Mouse (Mus musculus) kidney, adult 18-20 months (tissue): ENCODE data around the gene Itga7.

Source experiments
- DNase-seq: peaks from one replicate; pipeline ENCODE4 v3.0.0; 2021

Gene Itga7

DNA sequence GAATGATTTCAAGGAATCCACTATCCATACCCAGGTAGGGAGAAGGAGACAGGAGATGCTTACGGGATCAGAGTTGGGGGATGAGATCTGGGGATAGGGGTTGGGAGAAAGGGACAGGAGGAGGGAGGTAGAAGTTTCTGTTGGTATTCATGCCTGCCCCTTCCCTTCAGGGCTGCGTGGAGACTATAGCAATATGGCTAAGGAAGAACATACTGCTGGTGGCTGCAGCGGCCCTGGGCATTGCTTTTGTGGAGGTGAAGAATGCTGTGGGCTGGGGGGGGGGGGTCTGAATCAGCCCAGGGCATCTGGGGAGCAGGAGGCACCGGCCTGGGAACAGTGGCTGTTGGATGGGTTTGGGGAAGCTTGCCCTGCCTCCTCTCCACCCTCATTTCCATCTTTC, 21.4 kb upstream of the Itga7 start:
- DNase-seq: no peak

DNA sequence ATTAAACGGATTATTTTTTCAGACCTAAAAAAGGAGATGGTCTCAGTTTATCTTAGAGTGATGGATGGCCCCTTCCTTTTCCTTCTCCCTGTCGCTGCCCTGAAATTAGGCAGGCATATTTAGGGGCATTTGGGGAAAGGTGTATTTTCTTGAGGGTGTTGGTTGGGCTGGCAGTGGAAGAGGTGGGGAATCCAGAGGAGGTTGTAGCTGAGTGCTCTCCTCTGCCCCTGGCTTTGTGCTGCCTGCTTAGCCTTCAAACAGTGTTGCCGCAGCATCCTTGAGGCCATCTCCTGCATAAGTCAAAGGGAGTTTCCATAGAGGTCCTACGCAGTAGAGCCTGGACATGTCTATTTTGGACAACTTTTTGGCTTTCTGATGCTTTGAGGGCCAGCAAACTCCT, 20.8 kb upstream of the Itga7 start:
- no peak for DNase-seq

DNA sequence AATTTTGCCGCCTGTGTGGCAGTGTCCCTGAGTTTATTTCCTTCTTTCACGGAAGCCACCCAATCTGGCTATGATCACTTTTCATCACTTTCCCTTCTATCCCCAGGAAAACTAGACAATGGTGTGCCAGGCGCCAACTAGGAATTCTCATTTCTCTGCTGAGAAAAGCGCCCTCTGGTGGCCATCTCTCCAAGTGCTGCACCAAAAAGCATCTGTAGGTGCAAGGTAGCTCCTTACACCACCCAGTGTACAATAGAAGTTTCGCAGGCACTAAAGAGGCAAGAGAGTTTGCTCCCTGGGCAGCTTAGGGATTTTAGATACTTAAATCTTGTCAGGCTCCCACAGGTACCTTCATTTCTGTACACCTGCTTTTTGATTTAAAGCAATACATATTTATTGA, 20.4 kb upstream of the Itga7 start:
- DNase-seq: peak; percentile 93

DNA sequence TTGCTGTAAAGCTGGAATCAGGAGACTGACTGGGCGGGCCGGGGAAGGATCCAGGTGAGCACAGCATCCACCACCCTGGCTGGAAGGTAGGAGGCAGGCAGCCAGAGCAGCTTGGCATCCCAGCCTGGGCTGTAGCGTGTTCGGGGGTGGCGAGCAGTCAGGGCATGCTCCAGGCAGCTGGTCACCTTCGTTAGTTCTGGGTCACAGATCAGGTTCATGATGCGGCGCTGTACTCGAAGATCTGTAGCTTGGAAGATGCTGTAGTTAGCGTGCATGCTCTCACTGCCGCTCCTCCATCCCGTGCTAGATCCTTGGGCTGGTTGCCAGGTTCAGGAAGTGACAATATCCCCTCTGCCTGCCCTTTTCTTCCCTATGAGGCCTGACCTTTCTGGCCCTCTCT, 19.9 kb upstream of the Itga7 start:
- no peak for DNase-seq

DNA sequence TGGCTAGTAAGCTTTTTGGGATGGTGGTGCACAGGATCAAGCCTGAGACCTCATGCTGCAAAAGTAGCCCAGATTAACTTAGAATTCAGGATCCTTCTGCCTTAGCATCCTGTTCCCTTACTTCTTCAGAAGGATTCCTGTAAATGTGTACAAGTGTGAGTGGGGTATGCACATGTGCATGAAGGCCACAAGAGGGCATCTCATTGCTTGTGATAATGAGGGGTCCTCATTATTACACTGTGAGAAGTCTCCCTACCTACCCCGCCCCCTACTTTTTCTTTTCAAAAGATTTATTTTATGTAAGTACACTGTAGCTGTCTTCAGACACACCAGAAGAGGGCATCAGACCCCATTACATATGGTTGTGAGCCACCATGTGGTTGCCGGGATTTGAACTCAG, 18.1 kb upstream of the Itga7 start:
- no peak for DNase-seq

DNA sequence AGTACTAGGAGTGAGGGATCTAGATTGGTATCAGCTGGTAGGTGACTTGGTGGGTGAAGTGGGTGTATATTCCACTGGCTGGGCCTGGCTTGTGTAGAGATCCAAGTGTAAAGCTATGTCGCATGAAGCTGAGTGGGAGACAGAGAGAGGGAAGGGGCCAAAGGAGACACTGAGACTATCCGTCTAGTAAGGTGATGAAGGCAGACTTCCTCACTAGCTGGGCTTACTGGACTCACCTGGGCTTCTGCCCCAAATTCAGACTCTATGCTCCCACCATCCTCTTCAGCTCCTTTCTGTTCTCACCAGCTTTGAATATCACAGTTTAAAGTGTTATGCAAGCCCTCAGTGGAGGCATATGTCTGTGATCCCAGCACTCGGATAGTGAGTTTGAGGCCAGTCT, 17.0 kb upstream of the Itga7 start:
- DNase-seq: no peak

DNA sequence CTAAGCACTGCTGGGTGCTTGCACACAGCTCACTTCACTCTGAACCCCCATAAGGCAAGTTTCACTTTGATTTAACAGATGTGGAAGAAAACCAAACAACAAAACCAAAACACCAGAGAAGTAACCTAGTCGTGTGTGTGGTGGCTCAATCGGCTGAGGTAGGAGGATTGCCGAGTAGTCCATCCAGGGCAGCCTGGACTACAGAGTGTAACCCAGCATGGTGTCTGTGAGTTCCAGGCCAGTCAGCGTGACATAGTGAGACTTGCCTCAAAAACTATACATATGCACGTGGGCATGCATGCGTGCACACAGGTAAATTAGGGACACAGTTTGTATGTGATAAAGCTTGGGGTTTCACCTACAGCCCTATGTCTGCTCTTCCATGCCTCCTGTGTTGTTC, 16.2 kb upstream of the Itga7 start:
- no peak for DNase-seq

DNA sequence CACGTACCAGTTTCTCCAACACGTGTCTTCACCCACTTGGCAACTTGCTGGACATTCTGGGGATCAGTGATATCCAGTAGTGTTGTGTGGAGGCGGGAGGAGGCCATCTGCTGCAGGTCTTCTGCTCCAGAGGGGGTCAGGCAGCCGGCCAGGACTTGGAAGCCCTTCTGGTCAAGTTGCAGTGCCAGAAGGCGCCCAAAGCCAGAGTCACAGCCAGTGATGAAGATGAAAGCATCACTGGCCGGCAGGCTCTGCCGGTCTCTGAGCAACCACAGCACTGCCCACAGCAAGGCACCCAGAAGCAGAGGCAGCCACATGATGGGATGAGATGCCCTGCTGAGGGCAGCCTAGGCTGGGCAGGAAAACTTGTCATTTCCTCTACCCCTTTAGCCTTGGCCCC, 15.4 kb upstream of the Itga7 start:
- peak; percentile 58 for DNase-seq

DNA sequence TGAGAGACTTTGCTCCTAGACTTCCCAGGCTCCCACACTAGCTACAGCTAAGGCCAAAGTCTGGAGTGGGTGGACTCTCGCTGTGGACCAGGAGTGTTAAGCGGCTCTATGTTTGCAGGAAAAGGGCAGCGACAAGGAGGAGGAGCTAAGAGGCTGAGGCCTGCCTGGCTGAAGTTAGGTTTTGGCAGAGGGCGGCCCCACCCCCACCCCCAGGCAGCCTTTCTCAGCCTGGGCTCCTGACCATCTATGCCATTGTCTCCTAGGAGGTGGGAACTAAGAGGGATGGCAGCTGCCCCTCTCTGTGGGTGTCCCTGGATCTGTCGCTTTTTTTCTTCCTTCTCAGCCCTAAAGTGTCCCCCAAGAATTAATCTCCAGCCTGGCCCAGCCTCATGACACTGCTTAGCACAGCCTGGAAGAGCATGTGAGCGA, 14.4 kb upstream of the Itga7 start:
- peak; percentile 77 for DNase-seq

DNA sequence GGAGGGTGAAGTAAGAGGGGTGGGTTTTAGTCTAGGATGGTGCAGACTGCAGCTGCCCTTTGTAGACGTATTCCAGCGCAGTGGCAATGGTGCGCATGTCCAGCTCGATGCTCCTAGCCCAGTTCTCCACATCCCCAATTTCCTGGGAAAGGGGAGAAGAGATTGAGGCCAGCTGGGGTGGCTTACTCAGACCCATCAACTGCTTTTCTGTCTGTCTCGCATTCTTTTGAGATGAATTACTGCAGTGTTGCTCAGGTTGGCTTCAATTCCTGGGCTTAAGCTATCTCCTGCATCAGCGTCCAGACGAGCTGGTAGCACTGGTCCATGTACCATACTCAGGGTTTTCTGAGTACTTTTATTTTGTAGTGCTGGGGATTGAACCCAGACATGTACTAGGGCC, 13.7 kb upstream of the Itga7 start:
- DNase-seq: no peak

DNA sequence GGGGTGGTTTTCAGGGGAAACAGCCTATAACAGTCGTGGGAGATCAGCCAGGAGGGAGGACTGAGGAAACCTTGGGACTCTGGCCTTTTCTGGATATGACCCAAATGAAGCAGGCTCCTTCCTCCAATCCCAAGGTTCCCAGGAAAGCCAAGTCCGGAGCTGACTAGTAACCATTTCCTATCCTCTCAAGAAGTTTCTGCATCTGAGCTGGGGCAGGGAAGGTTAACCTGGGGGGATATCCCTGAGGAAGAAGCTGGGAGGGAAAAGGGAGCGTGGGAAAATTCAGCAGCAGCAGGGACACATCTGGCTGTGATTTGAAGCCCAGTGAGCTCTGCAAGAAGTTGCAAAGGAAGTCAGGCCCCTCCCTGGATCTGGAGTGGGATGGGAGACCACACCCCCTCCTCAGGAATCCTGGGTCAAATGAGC, 12.9 kb upstream of the Itga7 start:
- DNase-seq: peak; percentile 46

DNA sequence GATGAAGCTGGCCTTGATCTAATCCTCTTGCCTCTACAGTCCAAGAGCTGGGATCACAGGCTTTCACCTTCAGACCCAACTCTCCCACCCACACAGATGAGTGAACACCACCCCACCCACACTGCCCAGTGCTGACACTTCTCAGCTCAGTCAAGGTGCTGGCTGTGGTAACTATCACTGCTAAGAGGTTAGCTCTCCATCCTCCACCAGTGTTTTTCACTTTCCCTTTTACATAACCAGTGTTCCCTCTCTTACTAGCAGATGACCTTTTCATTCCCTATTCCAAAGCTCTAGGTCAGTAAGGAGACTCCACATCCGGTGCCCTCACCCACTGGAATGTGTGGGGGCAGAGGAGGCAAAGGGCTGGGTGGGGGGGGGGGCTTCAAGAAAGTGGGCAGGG, 12.4 kb upstream of the Itga7 start:
- DNase-seq: no peak

DNA sequence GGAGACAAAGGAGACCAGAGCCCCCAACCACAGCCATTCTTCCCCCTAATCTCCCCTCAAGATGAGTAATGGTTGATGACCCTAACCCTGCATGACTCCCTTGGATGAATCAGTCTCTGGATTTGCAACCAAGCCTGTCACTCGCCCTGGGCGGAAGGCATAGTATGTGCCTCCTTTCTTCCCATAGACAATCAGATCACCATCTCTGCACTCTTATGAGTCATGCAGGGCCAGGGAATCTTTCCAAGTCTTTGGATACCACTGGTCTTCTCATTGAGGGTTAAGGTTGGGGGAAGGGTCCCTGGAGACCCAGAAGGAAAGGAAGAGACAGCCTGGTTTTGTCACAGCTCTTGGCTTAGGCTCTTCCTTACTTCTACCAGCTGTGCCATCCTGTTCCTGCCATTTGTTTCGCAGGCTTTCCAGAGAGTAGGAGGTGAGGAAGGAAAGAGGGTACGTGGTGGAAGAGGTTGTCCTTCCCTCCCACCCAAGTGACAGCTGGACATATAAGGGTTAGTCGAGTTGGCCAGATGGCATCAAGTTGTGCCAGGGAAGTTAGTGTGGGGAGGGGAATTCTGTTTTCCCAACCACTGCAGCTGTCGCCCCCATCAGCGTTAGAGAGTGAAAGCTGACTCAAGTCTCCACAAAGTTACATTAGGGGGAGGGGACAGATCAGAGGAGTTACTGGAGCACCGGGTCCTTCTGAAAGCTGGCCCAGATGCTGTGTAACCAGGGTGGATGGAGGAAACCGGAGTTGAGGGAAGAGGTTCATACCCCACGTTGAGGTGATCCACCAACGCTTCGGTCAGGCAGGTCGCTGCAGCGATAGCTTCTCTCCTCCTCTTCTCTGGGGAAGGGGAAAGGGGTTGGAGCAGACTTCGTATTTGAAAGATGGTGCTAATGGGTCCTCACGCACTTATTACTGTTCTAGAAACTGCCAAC, 11.5 kb upstream of the Itga7 start:
- DNase-seq: no peak

DNA sequence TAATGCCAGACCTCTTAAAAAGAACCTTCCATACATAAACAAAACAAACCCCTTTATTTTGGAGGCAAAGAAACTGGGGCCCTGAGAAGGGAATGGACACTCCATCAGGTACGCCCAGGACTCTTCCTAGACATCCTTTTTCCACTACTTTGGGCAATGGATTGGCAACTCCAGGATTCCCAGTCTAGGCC, 10.9 kb upstream of the Itga7 start, which contains the start of gene Rdh5:
Gene Rdh5 (minus strand): TSS at position 67 of the 191 bp plus-strand sequence.
- no peak for DNase-seq

DNA sequence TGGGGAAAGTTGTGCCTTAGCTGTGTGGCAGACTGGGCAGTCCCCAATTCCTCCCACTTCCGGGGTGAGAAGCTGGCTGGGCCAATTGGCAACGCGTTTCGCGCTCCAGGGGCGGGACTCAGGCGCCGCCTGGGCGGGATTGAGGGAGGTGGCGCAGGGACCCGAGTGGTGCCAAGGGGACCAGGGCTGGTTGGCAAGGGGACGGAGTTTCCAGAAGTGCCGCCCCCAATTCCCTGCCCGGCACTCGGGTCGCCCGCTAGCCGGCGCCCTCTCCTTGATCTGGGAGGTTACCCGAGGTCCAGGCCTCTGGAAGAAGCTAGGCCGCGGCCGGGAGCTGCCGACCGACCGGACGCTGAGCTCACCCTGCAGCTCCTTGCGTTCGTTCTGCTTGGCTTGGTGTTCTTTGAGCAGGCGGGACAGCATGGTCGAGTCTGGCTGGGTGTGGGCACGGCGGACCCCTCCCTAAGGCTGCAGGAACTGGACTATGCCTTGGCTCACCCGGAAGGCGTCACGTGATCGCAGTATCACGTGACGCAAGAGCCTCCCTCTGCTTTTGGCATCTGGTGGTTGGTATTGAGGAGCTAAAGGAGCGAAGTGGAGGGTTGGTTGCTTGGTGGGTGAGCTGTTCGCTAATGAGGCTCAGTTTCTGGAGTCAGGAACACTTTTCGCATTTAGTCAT, 10.5 kb upstream of the Itga7 start:
- peak; percentile 96 for DNase-seq

DNA sequence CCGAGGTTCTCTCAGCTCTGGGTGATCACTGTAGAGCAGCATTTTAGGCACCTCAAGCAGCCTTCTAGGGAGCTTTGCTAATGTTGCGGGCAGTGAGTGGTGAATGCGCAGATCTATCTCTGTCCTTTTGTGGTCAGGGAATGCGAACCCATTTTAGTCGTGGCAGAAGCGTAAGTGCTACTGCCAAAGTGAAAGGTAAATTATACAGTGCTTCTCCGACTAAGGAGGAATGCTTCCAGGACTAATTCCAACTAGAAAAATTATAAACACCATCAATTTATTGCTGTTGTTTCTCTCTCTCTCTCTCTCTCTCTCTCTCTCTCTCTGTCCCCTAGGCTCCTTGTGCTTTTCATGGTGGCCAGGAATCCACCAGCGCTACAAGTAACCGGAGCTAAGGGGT, 9.7 kb upstream of the Itga7 start, which contains the start of gene Bloc1s1:
Gene Bloc1s1 (minus strand): TSS at position 101 of the 400 bp plus-strand sequence.
- DNase-seq: peak; percentile 39

DNA sequence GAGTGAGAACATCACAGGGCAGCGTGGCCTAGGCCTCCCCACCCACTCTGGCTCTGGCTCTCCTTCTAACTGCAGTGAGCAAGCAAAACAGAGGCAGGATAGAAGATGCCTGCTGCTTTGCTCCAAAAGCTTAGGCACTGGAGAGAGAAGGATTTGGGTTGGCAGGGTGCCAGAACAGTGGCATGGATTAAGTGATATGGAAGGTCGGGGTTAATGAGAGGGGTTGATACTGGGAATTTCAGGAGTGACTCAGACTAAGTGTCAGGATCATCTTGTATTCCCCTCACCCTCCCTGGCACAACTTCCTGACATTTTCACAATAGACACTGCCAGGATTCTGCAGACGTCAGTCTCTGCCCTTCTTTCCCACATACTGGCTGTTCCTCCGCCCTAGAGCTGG, 5.3 kb upstream of the Itga7 start:
- no peak for DNase-seq

DNA sequence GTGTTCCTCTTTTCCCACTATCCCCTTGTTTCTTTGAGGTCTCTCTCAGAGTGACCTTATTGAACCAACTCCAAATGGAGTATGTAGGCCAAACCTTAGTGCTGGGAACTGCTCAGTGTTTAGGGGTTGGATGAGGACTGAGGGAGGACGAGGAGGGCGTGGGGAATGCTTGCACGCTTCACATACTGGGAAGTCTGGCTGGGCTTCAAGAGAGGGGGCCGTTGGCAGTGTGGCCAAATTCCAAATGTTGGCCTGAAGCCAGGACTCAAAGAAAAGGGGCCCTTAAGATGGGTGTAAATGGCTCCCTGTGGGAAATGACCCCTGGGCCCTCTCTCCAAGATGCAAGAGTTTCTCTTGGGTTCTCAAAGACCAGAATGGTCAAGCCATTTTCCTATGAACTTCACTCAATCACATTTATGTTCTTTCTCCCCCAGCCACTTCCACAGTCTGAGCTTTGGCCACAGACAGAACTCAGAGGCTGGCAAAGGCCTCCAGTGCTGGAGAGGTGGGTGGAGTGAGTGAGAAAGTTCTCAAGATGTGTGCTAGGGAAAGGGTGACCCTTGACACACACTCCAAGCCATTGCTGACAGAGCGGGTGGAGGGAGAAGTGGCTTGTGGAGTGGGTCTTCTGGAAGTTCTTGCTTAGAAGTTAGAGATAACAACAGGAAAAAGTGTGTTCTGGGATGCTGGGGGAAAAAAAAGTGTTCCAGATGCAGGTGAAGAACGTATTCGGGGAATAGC, 3.8 kb upstream of the Itga7 start:
- DNase-seq: no peak

DNA sequence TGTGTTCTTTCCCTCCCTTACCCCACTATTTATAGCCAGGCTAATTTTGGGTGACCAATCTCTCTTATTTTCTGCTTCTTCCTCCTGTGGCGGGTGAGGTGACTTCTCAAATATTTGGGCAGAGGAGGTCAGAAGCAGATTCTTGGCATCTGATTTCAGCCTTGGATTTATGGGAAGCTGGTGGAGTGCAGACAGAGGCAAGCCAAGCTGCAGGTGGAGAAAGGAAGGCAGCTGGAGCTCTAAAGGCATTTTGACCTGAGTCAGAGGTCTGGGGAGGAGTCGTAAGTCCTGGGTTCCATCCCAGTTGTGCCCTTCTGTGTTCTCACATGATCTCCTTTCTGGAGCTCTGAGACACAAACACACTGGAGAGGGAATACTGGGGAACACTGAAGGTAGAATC, 2.2 kb upstream of the Itga7 start:
- no peak for DNase-seq

DNA sequence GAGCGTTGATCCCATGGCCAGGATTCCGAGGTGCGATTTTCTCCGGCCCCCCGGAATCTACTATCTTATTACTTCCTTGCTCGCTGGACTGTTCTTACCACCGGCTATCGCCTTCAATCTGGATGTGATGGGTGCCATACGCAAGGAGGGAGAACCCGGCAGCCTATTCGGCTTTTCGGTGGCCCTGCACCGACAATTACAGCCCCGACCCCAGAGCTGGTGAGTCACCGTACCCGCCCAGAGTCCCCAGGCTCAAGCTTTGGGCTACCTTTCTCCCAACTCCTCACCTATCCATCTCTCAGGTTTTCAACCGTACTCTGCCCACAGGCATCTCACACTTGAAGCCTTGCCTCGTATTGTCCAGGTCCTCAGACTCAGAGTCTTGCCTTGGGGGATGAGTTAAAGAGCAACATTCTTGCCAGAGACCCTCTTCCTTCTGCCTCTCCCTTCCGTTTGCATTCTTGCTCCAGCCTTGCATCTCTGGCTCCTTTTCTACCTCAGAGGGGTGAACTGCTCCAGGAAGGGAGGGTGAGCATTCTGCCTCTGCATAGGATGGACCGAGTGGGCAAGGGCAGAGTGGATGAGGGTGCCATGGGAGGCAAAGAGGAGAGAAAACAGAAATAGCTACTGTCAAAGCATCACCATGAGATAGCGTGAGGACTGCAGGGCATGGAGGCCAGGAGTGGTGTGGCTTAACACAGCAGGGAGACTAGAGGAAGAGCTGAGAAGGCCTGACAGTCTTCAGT, 531 bp downstream of the Itga7 start:
- no peak for DNase-seq

DNA sequence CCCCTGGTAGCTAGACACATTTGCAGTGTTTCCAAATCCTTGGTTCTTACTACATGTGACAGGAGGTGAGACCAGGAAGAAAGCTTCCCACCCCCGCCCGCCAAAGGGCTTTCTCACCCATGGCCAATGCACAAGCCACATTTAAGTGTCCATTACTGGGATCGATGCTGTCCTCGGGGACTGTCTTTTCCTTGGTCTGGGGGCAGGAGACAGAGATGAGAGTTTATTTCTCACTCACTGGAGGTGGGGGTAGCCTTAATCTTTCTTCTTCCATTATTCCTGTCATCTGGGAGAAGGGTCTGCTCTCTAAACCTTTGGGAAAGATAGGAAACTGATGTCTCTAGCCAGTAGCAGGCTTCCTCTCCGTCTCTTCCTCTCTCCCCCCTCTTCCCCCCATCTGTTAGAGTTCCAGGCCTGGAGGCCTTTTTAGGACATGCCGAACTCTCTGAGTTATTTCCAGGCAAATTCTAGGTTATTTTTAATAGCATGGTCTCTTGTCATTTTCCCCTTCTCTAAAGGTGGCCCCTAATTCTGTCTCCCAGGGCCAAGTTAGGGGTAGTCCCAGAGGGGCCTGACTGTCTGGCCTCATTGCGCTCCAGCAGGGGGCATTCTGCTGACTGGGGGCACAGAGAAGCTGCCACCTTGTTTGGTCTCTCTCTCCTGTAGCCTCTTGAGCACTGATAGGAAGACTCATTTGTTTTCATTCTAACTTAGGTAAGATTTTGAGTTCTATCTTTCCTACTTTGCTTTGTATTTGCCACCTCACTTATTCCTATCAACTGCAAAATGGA, 1.6 kb downstream of the Itga7 start:
- DNase-seq: no peak

DNA sequence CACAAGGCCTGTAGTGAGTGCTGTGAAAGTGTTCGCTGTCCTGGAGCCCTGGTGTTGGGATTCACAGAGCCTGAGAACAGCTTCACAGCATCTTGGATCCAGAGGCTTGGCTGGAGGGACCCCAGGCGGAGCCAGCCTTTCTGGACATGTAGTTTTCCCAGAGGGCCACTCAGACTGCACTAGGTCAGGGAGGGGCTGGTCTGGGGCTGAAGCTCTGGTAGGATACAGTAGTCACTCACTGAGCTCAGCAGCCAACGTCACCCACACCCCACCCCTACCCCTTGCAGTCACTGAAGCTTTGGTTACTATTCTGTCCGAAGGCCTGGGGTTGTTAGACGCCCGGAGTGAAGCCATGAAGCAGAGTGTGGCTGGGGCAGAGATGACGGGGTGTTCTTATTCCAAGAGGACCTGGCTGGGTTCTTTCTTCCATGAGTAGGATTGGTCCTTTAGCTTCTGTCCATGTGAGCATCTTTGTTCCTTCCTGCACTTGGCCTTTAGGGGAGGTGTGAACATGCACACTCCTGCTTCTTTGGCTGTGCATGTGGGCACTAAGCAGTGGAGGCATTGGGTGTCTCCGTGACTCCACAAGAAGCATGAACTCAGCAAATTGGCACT, 2.3 kb downstream of the Itga7 start:
- no peak for DNase-seq
